Mouse (Mus musculus): ENCODE results near the gene Rorb.

Rorb gene

GRCm38 (mm10) chr19:18887646-18888407 lies 223.2 kb downstream of the Rorb start:
- DNase-seq: no peak

DNA sequence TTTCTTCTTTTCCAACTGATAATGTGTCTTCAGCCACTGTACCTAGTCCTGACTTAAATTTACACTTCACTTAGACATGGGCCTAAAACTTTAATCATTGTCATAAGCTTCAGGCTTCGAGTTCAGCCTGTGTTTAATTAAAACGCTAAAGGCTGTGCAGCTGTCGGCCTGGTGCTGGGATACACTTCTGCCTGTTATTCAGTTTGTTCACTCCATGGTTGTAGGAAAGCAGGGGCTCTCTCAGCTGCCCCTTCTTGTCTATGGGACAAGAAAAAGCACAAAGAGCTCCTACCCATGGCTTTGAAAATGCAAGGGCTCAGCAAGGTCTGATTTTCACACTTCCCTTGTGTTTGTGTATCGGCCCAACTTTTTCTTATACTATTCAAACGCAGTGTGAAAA lies 229.8 kb downstream of the Rorb start:
- no peak for DNase-seq
